Mouse (Mus musculus) myocyte (in vitro differentiated cells): ENCODE data around the gene Acod1. TPM values are rescaled to one million over a fixed set of nuclear protein-coding genes. Genes with fewer than 3 reads are reported as not detected.

ENCODE experiments used
- H3K27me3 ChIP-seq: one replicate; pipeline ENCODE4 v1.6.1; 2011; ENCODE audit not compliant: control insufficient read depth, insufficient read depth, insufficient read length
- H3K36me3 ChIP-seq: one replicate; pipeline ENCODE4 v1.6.1; 2011; ENCODE audit not compliant: control insufficient read depth, insufficient read depth
- H3K4me2 ChIP-seq: one replicate; pipeline ENCODE4 v1.6.1; 2011; ENCODE audit warnings: low read depth, control low read depth
- H3K4me3 ChIP-seq: one replicate; pipeline ENCODE4 v1.5.1; 2011; ENCODE audit warnings: mild to moderate bottlenecking, control low read depth, moderate library complexity
- H3K79me2 ChIP-seq: one replicate; pipeline ENCODE4 v1.6.1; 2011; ENCODE audit not compliant: control insufficient read depth, insufficient read depth
- H3ac ChIP-seq: one replicate; pipeline ENCODE4 v1.6.1; 2011; ENCODE audit not compliant: control insufficient read depth, insufficient read length
- CEBPB ChIP-seq: IDR thresholded peaks from 2 replicates; pipeline ENCODE4 v1.6.1; 2011; ENCODE audit warnings: mild to moderate bottlenecking, moderate library complexity; ENCODE audit not compliant: poor library complexity, insufficient read depth, severe bottlenecking
- E2F4 ChIP-seq: IDR thresholded peaks from one replicate; pipeline ENCODE4 v1.6.1; 2011; ENCODE audit warnings: mild to moderate bottlenecking, control low read depth, moderate library complexity; ENCODE audit not compliant: insufficient read depth
- MAX ChIP-seq: IDR thresholded peaks from one replicate; pipeline ENCODE4 v1.6.1; 2011; ENCODE audit warnings: low read depth, mild to moderate bottlenecking, control low read depth
- MYOD1 ChIP-seq, 3 experiments: IDR thresholded peaks; one replicate each; pipeline ENCODE4 v1.6.1; 2011; ENCODE audit warnings: control low read depth in 2 of 3, low read depth in 2 of 3, mild to moderate bottlenecking in 2 of 3, moderate library complexity in 1 of 3; ENCODE audit not compliant: insufficient read length in 2 of 3, control insufficient read depth in 1 of 3
- MYOG ChIP-seq, 3 experiments: IDR thresholded peaks; one replicate each; pipeline ENCODE4 v1.6.1; 2011; ENCODE audit warnings: control low read depth in 2 of 3, low read depth in 2 of 3, mild to moderate bottlenecking in 2 of 3; ENCODE audit not compliant: insufficient read length in 2 of 3, control insufficient read depth in 1 of 3, insufficient read depth in 1 of 3
- POLR2A ChIP-seq: IDR thresholded peaks from one replicate; pipeline ENCODE4 v1.6.1; 2011; ENCODE audit warnings: low read depth, mild to moderate bottlenecking, control low read depth, moderate library complexity; ENCODE audit not compliant: insufficient read length
- POLR2AphosphoS2 ChIP-seq: IDR thresholded peaks from one replicate; pipeline ENCODE4 v1.6.1; 2011; ENCODE audit warnings: low read depth, control low read depth; ENCODE audit not compliant: insufficient read length
- REST ChIP-seq: IDR thresholded peaks from one replicate; pipeline ENCODE4 v1.6.1; 2011; ENCODE audit warnings: mild to moderate bottlenecking, control low read depth, moderate library complexity; ENCODE audit not compliant: insufficient read depth, insufficient read length
- SRF ChIP-seq: IDR thresholded peaks from one replicate; pipeline ENCODE4 v1.6.1; 2011; ENCODE audit warnings: low read depth; ENCODE audit not compliant: control insufficient read depth, insufficient read length
- TCF12 ChIP-seq: IDR thresholded peaks from one replicate; pipeline ENCODE4 v1.6.1; 2011; ENCODE audit warnings: mild to moderate bottlenecking, control low read depth; ENCODE audit not compliant: poor library complexity, insufficient read depth, severe bottlenecking
- TCF3 ChIP-seq: IDR thresholded peaks from one replicate; pipeline ENCODE4 v1.6.1; 2011; ENCODE audit warnings: low read depth, control low read depth; ENCODE audit not compliant: insufficient read length
- USF1 ChIP-seq: IDR thresholded peaks from one replicate; pipeline ENCODE4 v1.6.1; 2011; ENCODE audit warnings: low read depth, mild to moderate bottlenecking, control low read depth, moderate library complexity
- polyA plus RNA-seq: library from polyadenylated mRNA; unstranded; fragments of >200 nt; fragmentation: generic; extraction: Trizol; gene quantifications from one replicate; pipeline ENCODE4 v1.2.1, GENCODE M21; 2012; ENCODE audit warnings: missing spikeins

Gene Acod1
- polyA plus RNA-seq, 1 experiment = not detected

DNA sequence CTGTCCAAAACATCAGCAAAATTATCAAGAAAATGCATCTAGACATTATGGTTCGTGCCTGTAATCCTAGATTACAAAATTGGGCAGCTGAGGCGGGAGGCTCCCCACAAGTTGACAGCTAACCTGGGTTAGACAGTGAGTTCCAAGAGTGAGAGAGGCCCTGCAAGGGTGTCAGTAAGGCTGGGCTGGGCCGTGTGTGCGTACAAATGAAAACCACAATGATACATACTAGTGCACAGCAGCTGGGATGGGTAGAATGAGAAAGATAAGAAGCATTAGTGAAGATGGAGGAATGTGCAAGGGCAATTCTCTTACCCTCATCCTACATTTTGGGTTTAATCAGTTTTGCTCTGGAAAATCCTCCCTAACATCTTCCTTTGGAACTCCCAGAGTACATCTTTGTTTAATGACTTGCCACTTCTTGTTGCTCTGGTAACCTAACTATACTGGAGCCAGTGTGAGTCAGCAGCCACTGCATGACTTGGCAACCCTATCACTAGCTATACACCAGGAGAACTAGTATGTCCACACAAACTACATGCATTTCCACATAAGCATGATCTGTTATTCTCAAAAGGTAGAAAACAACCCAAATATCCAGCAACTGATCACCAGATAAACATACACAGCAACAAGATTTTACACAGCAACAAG lies 40.0 kb downstream of the Acod1 start:
- Histone ChIP-seq H3K36me3 (peaks cover 55% of the 10 kb centered on the region), H3ac (no peak overlapping the region), H3K4me3 (no peak overlapping the region), H3K4me2 (no peak overlapping the region), H3K27me3 (no peaks in the 10 kb centered on the region), H3K79me2 (peaks cover 26% of the 10 kb centered on the region)
- no peak for TF ChIP-seq MYOD1 (IDR thresholded peaks at IDR 0.05; ENCODE audit: control insufficient read depth in 1 of 3, insufficient read length in 2 of 3, low read depth in 2 of 3)
- TF ChIP-seq POLR2A = no peak
- TF ChIP-seq TCF12 = no peak
- TF ChIP-seq E2F4 = no peak
- TF ChIP-seq USF1 = no peak
- no peak for TF ChIP-seq TCF3
- no peak for TF ChIP-seq MYOG (IDR thresholded peaks at IDR 0.05; ENCODE audit: control insufficient read depth in 1 of 3, insufficient read depth in 1 of 3, insufficient read length in 2 of 3, low read depth in 2 of 3)
- TF ChIP-seq MAX = no peak
- no peak for TF ChIP-seq POLR2AphosphoS2
- TF ChIP-seq SRF = no peak
- TF ChIP-seq CEBPB = no peak
- TF ChIP-seq REST = no peak

DNA sequence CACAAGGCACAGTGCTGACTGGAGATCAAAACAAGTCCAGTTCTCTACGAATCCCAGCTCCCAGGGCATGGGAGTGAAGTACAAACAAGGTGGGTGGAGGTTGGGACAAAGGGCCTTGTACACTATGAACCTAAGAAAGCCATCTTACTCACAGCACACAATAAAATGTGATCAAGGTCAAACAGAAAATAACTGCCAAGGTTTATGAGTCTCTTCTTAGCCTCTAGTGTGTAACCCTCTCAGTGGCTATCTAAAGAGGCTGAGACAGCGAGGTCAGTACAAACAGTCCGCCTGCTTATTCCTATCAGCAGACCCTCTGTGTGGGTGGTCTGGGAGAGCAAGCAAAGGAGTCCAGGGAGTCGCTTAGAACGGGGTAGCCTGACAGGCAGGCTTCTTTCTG lies 41.1 kb downstream of the Acod1 start:
- Histone ChIP-seq H3K4me2 (no peak overlapping the region), H3K27me3 (no peaks in the 10 kb centered on the region), H3ac (no peak overlapping the region), H3K79me2 (peaks cover 33% of the 10 kb centered on the region), H3K36me3 (peaks cover 46% of the 10 kb centered on the region), H3K4me3 (no peak overlapping the region)
- TF ChIP-seq SRF (no peak), MAX (no peak)

DNA sequence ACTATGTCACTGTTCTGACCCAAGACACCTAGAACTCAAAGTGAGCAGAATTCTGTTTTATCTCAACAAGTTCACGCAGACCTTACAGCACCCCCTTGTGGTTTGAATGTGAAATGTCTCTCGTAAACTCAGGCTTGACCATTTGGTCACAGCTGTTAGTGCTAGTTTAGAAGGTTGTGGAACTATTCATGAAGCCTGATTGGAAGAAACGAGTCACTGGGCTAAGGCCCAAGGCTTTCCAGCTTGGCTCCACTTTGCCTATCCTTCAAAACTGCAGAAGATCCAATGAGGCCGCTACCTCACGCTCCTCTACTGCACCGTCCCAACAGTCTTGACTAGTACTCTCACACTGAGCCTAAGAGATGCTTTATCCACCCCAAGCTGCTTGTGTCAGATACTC lies 41.8 kb downstream of the Acod1 start:
- no peak overlapping the region for H3K4me2 ChIP-seq
- TF ChIP-seq MAX (no peak), SRF (no peak), CEBPB (no peak), REST (no peak), E2F4 (no peak), POLR2AphosphoS2 (no peak), TCF12 (no peak), TCF3 (no peak), USF1 (no peak), POLR2A (no peak), MYOD1 (IDR thresholded peaks at IDR 0.05; ENCODE audit: control insufficient read depth in 1 of 3, insufficient read length in 2 of 3, low read depth in 2 of 3) (no peak), MYOG (IDR thresholded peaks at IDR 0.05; ENCODE audit: control insufficient read depth in 1 of 3, insufficient read depth in 1 of 3, insufficient read length in 2 of 3, low read depth in 2 of 3) (no peak)
- H3K27me3 ChIP-seq = no peaks in the 10 kb centered on the region
- H3K36me3 ChIP-seq = peaks cover 42% of the 10 kb centered on the region
- peaks cover 41% of the 10 kb centered on the region for H3K79me2 ChIP-seq
- no peak overlapping the region for H3ac ChIP-seq
- H3K4me3 ChIP-seq = no peak overlapping the region

DNA sequence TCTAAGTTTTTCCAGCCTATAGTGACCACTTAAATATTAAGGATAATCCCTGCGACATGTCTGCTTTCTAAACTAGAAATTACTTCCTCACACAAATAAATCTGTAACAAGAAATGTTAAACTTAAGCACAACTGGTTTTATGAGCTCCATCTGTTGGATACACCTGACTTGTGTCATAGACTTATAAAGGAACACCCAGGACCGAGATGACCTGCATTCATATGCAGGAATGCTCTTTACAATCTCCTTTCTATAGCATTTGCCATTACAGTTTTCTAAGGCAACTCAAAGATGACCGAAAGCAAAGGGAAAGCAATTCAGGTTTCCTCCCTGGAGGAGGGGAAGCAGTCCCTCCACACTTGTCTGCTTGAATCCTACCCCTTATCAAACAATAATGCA lies 46.5 kb downstream of the Acod1 start:
- Histone ChIP-seq H3ac (no peak overlapping the region), H3K4me2 (no peak overlapping the region), H3K36me3 (peaks cover 10% of the 10 kb centered on the region), H3K27me3 (no peaks in the 10 kb centered on the region), H3K79me2 (peaks cover 74% of the 10 kb centered on the region), H3K4me3 (no peak overlapping the region)
- no peak for TF ChIP-seq SRF
- no peak for TF ChIP-seq CEBPB
- no peak for TF ChIP-seq MYOG (IDR thresholded peaks at IDR 0.05; ENCODE audit: control insufficient read depth in 1 of 3, insufficient read depth in 1 of 3, insufficient read length in 2 of 3, low read depth in 2 of 3)
- no peak for TF ChIP-seq POLR2AphosphoS2
- no peak for TF ChIP-seq TCF12
- no peak for TF ChIP-seq USF1
- TF ChIP-seq REST = no peak
- TF ChIP-seq MYOD1 (IDR thresholded peaks at IDR 0.05; ENCODE audit: control insufficient read depth in 1 of 3, insufficient read length in 2 of 3, low read depth in 2 of 3) = no peak
- no peak for TF ChIP-seq MAX
- no peak for TF ChIP-seq E2F4
- no peak for TF ChIP-seq POLR2A
- TF ChIP-seq TCF3 = no peak

DNA sequence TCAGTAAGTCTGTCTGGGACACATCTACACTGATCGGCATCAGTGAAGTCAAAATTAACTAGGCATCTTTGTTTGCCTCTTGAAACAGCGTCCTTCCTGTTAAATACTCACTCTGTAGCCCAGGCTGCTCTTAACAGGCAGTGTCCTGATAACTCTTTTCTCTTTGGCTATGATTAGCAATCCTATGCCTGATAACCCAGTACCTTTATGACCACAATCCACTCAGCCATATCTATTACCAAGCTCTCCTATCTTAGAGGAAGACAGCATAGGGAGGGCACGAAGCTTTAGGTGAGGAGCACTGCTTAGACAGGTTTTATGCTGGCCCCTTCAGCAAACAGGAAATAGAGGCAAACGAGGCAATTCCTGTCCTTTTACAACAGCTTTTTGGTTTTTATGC lies 46.9 kb downstream of the Acod1 start:
- Histone ChIP-seq H3K27me3 (no peaks in the 10 kb centered on the region), H3K79me2 (peaks cover 77% of the 10 kb centered on the region), H3K36me3 (peaks cover 9% of the 10 kb centered on the region), H3K4me3 (no peak overlapping the region), H3K4me2 (no peak overlapping the region), H3ac (no peak overlapping the region)
- TF ChIP-seq MYOD1 (IDR thresholded peaks at IDR 0.05; ENCODE audit: control insufficient read depth in 1 of 3, insufficient read length in 2 of 3, low read depth in 2 of 3) (no peak), MAX (no peak), POLR2AphosphoS2 (no peak), MYOG (IDR thresholded peaks at IDR 0.05; ENCODE audit: control insufficient read depth in 1 of 3, insufficient read depth in 1 of 3, insufficient read length in 2 of 3, low read depth in 2 of 3) (no peak)
